Mouse (Mus musculus) myocyte (in vitro differentiated cells): ENCODE measurements at regions not wholly inside any gene's neighbourhood (a gene's known extent, or its start where the extent isn't known, plus 50 kb on each side); places are given as distances from the start of the nearest gene placed in this dataset.

ENCODE experiments used
- CEBPB ChIP-seq: IDR thresholded peaks from 2 replicates; pipeline ENCODE4 v1.6.1; 2011; ENCODE audit warnings: mild to moderate bottlenecking, moderate library complexity; ENCODE audit not compliant: poor library complexity, insufficient read depth, severe bottlenecking
- E2F4 ChIP-seq: IDR thresholded peaks from one replicate; pipeline ENCODE4 v1.6.1; 2011; ENCODE audit warnings: mild to moderate bottlenecking, control low read depth, moderate library complexity; ENCODE audit not compliant: insufficient read depth
- MAX ChIP-seq: IDR thresholded peaks from one replicate; pipeline ENCODE4 v1.6.1; 2011; ENCODE audit warnings: low read depth, mild to moderate bottlenecking, control low read depth
- MYOD1 ChIP-seq, 3 experiments: IDR thresholded peaks; one replicate each; pipeline ENCODE4 v1.6.1; 2011; ENCODE audit warnings: control low read depth in 2 of 3, low read depth in 2 of 3, mild to moderate bottlenecking in 2 of 3, moderate library complexity in 1 of 3; ENCODE audit not compliant: insufficient read length in 2 of 3, control insufficient read depth in 1 of 3
- MYOG ChIP-seq, 3 experiments: IDR thresholded peaks; one replicate each; pipeline ENCODE4 v1.6.1; 2011; ENCODE audit warnings: control low read depth in 2 of 3, low read depth in 2 of 3, mild to moderate bottlenecking in 2 of 3; ENCODE audit not compliant: insufficient read length in 2 of 3, control insufficient read depth in 1 of 3, insufficient read depth in 1 of 3
- POLR2A ChIP-seq: IDR thresholded peaks from one replicate; pipeline ENCODE4 v1.6.1; 2011; ENCODE audit warnings: low read depth, mild to moderate bottlenecking, control low read depth, moderate library complexity; ENCODE audit not compliant: insufficient read length
- POLR2AphosphoS2 ChIP-seq: IDR thresholded peaks from one replicate; pipeline ENCODE4 v1.6.1; 2011; ENCODE audit warnings: low read depth, control low read depth; ENCODE audit not compliant: insufficient read length
- REST ChIP-seq: IDR thresholded peaks from one replicate; pipeline ENCODE4 v1.6.1; 2011; ENCODE audit warnings: mild to moderate bottlenecking, control low read depth, moderate library complexity; ENCODE audit not compliant: insufficient read depth, insufficient read length
- SRF ChIP-seq: IDR thresholded peaks from one replicate; pipeline ENCODE4 v1.6.1; 2011; ENCODE audit warnings: low read depth; ENCODE audit not compliant: control insufficient read depth, insufficient read length
- TCF12 ChIP-seq: IDR thresholded peaks from one replicate; pipeline ENCODE4 v1.6.1; 2011; ENCODE audit warnings: mild to moderate bottlenecking, control low read depth; ENCODE audit not compliant: poor library complexity, insufficient read depth, severe bottlenecking
- TCF3 ChIP-seq: IDR thresholded peaks from one replicate; pipeline ENCODE4 v1.6.1; 2011; ENCODE audit warnings: low read depth, control low read depth; ENCODE audit not compliant: insufficient read length
- USF1 ChIP-seq: IDR thresholded peaks from one replicate; pipeline ENCODE4 v1.6.1; 2011; ENCODE audit warnings: low read depth, mild to moderate bottlenecking, control low read depth, moderate library complexity

DNA sequence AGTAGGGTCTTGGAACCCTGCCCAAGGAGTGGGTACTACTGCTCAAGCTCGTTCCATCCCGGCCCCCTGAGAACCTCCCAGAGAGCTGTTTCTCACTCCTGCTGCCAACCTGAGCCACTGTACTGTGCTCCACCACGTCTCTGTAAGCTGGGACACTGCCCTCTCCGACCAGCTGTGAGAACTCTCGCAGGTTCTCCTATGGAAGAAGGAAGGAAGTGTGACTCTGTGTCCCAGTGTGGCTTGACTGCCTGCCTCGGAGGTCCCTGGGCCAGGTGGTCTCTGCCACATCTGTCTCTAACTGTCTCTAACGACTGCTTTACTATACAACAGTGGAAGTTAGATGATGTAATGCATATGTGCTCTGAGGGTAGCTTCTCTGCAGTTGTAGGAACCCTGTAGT is 246.4 kb upstream of the Tle3 start:
- no peak for TF ChIP-seq E2F4
- TF ChIP-seq MAX, result no peak
- no peak for TF ChIP-seq POLR2A
- TF ChIP-seq MYOG (IDR thresholded peaks at IDR 0.05; ENCODE audit: control insufficient read depth in 1 of 3, insufficient read depth in 1 of 3, insufficient read length in 2 of 3, low read depth in 2 of 3), result no peak
- TF ChIP-seq TCF12, result no peak
- no peak for TF ChIP-seq CEBPB
- no peak for TF ChIP-seq MYOD1 (IDR thresholded peaks at IDR 0.05; ENCODE audit: control insufficient read depth in 1 of 3, insufficient read length in 2 of 3, low read depth in 2 of 3)
- no peak for TF ChIP-seq POLR2AphosphoS2
- no peak for TF ChIP-seq USF1
- TF ChIP-seq TCF3, result no peak
- no peak for TF ChIP-seq REST
- no peak for TF ChIP-seq SRF
